Mouse (Mus musculus) layer of hippocampus, adult 8-10 months (tissue): ENCODE data around the gene Olfr1484. TPM values are rescaled to one million over a fixed set of nuclear protein-coding genes. Genes with fewer than 3 reads are reported as not detected.
"Not testable (repeated sequence)": the region's sequence is repeated elsewhere in the genome, so short reads cannot be mapped to it uniquely, and the experiment has no call there.

ENCODE experiments used
- DNase-seq, 2 experiments: peaks; one replicate each; pipeline ENCODE4 v3.0.0; 2022; ENCODE audit warnings: low spot score in 2 of 2
- microRNA-seq, 2 experiments: library from miRNA; unstranded; fragments of <30 nt; microRNA quantifications; one replicate each; pipeline ENCODE4 v1.2.0; 2022
- total RNA-seq, 4 experiments: library from RNA; stranded (reverse); gene quantifications; 2 replicates each; pipeline ENCODE4 v1.2.4; 2022

The Olfr1484 gene
- total RNA-seq, result not detected

DNA sequence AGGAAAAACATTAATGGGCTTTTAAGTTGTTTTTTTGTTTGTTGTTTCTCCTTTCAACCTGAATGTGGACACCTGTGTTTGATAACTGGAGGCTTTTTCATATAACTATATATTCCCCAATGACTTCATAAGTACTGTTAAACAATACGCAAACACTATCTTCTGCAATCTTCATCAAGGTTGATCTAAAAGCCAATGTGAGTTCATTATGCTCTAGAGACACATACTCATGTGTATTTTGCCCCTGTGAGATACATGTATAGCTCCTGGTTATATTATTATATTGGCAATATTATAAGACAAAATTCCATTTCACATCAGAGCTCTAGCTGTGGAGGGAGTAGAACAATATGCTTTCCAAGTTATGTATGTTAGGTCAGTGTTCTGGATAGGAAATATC lies at the start of gene Olfr1484:
Olfr1484 (plus strand) TSS at position 301 of the 400 bp plus-strand sequence.
- no peak for DNase-seq

DNA sequence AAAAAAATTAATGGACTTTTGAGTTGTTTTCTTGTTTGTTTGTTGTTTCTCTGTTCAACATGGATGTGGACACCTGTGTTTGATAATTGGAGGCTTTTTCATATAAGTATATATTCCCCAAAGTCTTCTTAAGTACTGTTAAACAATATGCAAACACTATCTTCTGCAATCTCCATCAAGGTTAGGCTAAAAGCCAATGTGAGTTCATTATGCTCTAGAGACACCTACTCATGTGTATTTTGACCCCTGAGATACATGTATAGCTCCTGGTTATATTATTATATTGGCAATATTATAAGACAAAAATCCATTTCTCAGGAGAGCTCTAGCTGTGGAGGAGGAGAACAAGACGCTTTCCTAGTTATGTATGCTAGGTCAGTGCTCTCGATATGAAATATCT lies 33.8 kb downstream of the Olfr1484 start, which contains the start of gene Olfr1487:
Olfr1487 (plus strand) TSS at position 301 of the 400 bp plus-strand sequence.
- DNase-seq, result not testable (repeated sequence)

DNA sequence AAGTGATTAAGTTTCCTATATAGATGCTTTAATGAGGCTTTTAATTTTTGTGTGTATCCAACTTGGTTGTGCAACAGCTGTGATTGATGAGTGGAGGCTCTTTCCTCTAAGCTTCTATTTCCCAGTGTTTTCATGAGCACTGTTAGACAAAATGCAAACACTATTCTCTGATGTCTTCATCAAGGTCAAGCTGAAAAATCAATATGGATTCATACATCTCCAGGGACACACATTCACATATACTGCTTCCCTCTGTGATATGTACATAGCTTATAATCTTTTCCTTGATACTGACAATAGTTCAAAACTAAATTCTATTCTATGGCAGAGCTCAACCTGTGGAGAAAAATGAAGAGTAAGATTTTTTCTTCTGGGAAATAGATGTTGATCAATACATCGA lies 48.0 kb downstream of the Olfr1484 start, which contains the start of gene Olfr1489:
Olfr1489 (plus strand) TSS at position 301 of the 400 bp plus-strand sequence.
- DNase-seq, result no peak

Small RNAs within 50 kb of the gene (microRNA-seq; reads per million reads assigned to microRNA genes)
- 0 reads per million in 2 experiments for gene Gm22323
- gene Gm23931, result 0 reads per million in 2 experiments

Other genes starting within 250 kb of the Olfr1484 start
- gene Olfr1466, start 244.6 kb upstream of the Olfr1484 start, total RNA-seq, result not detected
- gene Olfr1467, start 221.3 kb upstream of the Olfr1484 start, total RNA-seq, result not detected
- gene Olfr1469, start 175.7 kb upstream of the Olfr1484 start, total RNA-seq, result not detected
- not detected for gene Olfr1471, start 140.1 kb upstream of the Olfr1484 start, total RNA-seq
- gene Olfr1472, start 127.4 kb upstream of the Olfr1484 start, total RNA-seq, result not detected
- not detected for gene Olfr1474, start 113.9 kb upstream of the Olfr1484 start, total RNA-seq
- gene Olfr1475, start 103.3 kb upstream of the Olfr1484 start, total RNA-seq, result not detected
- not detected for gene Olfr1477, start 83.0 kb upstream of the Olfr1484 start, total RNA-seq
- not detected for gene Olfr1480, start 55.6 kb upstream of the Olfr1484 start, total RNA-seq
- gene Olfr1487, start 33.9 kb downstream of the Olfr1484 start, total RNA-seq, result not detected
- gene Olfr1489, start 48.1 kb downstream of the Olfr1484 start, total RNA-seq, result not detected
- not detected for gene Olfr1490, start 67.6 kb downstream of the Olfr1484 start, total RNA-seq
- not detected for gene Olfr1491, start 113.8 kb downstream of the Olfr1484 start, total RNA-seq
- not detected for gene Olfr1493-ps1, start 139.8 kb downstream of the Olfr1484 start, total RNA-seq
- gene Olfr1494, start 156.2 kb downstream of the Olfr1484 start, total RNA-seq, result not detected
- not detected for gene Olfr1495, start 181.1 kb downstream of the Olfr1484 start, total RNA-seq
- not detected for gene Olfr1496, start 194.4 kb downstream of the Olfr1484 start, total RNA-seq
- gene Olfr1497, start 214.7 kb downstream of the Olfr1484 start, total RNA-seq, result not detected
- gene Olfr1499, start 235.9 kb downstream of the Olfr1484 start, total RNA-seq, result not detected
- not detected for gene Olfr1500, start 247.0 kb downstream of the Olfr1484 start, total RNA-seq